Mouse (Mus musculus): ENCODE measurements at regions not wholly inside any gene's neighbourhood (a gene's known extent, or its start where the extent isn't known, plus 50 kb on each side); places are given as distances from the start of the nearest gene placed in this dataset.
"Not testable (repeated sequence)": the region's sequence is repeated elsewhere in the genome, so short reads cannot be mapped to it uniquely, and the experiment has no call there.

GRCm38 (mm10) chr9:115408886-115409285 is 98.7 kb upstream of the Stt3b start:
- intact Hi-C loops (cut with DNase I), result no loop called here
- no peak for DNase-seq (ENCODE audit: low spot score in 2 of 2)

- no peak for DNase-seq (ENCODE audit: low spot score in 2 of 2)
- intact Hi-C loops (cut with DNase I), result no loop called here
Measured at GRCm38 (mm10) chr9:115414190-115414589, 104.0 kb upstream of the Stt3b start.

GRCm38 (mm10) chr9:115422786-115423185 is 112.6 kb upstream of the Stt3b start:
- DNase-seq (ENCODE audit: low spot score in 2 of 2), result no peak
- intact Hi-C loops (cut with DNase I), result no loop called here

GRCm38 (mm10) chr9:115426682-115427081 is 116.5 kb upstream of the Stt3b start:
- DNase-seq (ENCODE audit: low spot score in 2 of 2), result no peak
- intact Hi-C loops (cut with DNase I), result no loop called here

GRCm38 (mm10) chr9:115430271-115430670 is 120.0 kb upstream of the Stt3b start:
- intact Hi-C loops (cut with DNase I), result no loop called here
- DNase-seq (ENCODE audit: low spot score in 2 of 2), result peak; percentile 4 to 64

GRCm38 (mm10) chr9:115434696-115435095 is 124.5 kb upstream of the Stt3b start:
- DNase-seq (ENCODE audit: low spot score in 2 of 2), result no peak
- intact Hi-C loops (cut with DNase I), result no loop called here

GRCm38 (mm10) chr9:115436301-115436700 is 126.1 kb upstream of the Stt3b start:
- DNase-seq (ENCODE audit: low spot score in 2 of 2), result no peak
- intact Hi-C loops (cut with DNase I), result no loop called here

- intact Hi-C loops (cut with DNase I); DNase-seq (ENCODE audit: low spot score in 2 of 2): not testable (repeated sequence)
Measured at GRCm38 (mm10) chr9:115438234-115438633, 128.0 kb upstream of the Stt3b start.

- no peak for DNase-seq (ENCODE audit: low spot score in 2 of 2)
Measured at GRCm38 (mm10) chr9:115446681-115447080, 136.5 kb upstream of the Stt3b start.

GRCm38 (mm10) chr9:115450741-115451320 is 140.6 kb upstream of the Stt3b start:
- DNase-seq (ENCODE audit: low spot score in 2 of 2), result no peak
- intact Hi-C loops (cut with DNase I), result no loop called here

More at GRCm38 (mm10) chr9:115446681-115447080, 136.5 kb upstream of the Stt3b start:
- intact Hi-C loops (cut with DNase I), result no loop called here

GRCm38 (mm10) chr9:115454771-115455170 is 144.6 kb upstream of the Stt3b start:
- no peak for DNase-seq (ENCODE audit: low spot score in 2 of 2)
- intact Hi-C loops (cut with DNase I), result no loop called here

- intact Hi-C loops (cut with DNase I), result no loop called here
- DNase-seq (ENCODE audit: low spot score in 2 of 2), result no peak
Measured at GRCm38 (mm10) chr9:115456121-115456520, 145.9 kb upstream of the Stt3b start.

GRCm38 (mm10) chr9:115456638-115457037 is 146.4 kb upstream of the Stt3b start:
- DNase-seq (ENCODE audit: low spot score in 2 of 2), result no peak
- intact Hi-C loops (cut with DNase I), result no loop called here

- intact Hi-C loops (cut with DNase I), result no loop called here
- DNase-seq (ENCODE audit: low spot score in 2 of 2), result no peak
Measured at GRCm38 (mm10) chr9:115457889-115458710, 147.9 kb upstream of the Stt3b start.

- intact Hi-C loops (cut with DNase I); DNase-seq (ENCODE audit: low spot score in 2 of 2): not testable (repeated sequence)
Measured at GRCm38 (mm10) chr9:115459075-115459474, 148.9 kb upstream of the Stt3b start.

GRCm38 (mm10) chr9:115465326-115465725 is 155.1 kb upstream of the Stt3b start:
- DNase-seq (ENCODE audit: low spot score in 2 of 2), result no peak
- intact Hi-C loops (cut with DNase I), result no loop called here

GRCm38 (mm10) chr9:115468641-115469040 is 158.4 kb upstream of the Stt3b start:
- DNase-seq (ENCODE audit: low spot score in 2 of 2), result no peak
- intact Hi-C loops (cut with DNase I), result no loop called here

GRCm38 (mm10) chr9:115471582-115471981 is 161.4 kb upstream of the Stt3b start:
- intact Hi-C loops (cut with DNase I), result no loop called here
- no peak for DNase-seq (ENCODE audit: low spot score in 2 of 2)

GRCm38 (mm10) chr9:115473037-115473436 is 162.8 kb upstream of the Stt3b start:
- intact Hi-C loops (cut with DNase I), result no loop called here
- DNase-seq (ENCODE audit: low spot score in 2 of 2), result no peak

- no peak for DNase-seq (ENCODE audit: low spot score in 2 of 2)
- intact Hi-C loops (cut with DNase I), result no loop called here
Measured at GRCm38 (mm10) chr9:115473847-115474246, 163.6 kb upstream of the Stt3b start.

- intact Hi-C loops (cut with DNase I), result no loop called here
Measured at GRCm38 (mm10) chr9:115474342-115474741, 164.1 kb upstream of the Stt3b start.

More at GRCm38 (mm10) chr9:115474342-115474741, 164.1 kb upstream of the Stt3b start:
- no peak for DNase-seq (ENCODE audit: low spot score in 2 of 2)
